Mouse (Mus musculus): ENCODE data around the gene Pde10a. TPM values are rescaled to one million over a fixed set of nuclear protein-coding genes. Genes with fewer than 3 reads are reported as not detected.

Gene Pde10a
- polyA plus RNA-seq, 1 experiment: 2.0 TPM

GRCm38 (mm10) chr17:8836292-8836691 lies 311.1 kb downstream of the Pde10a start:
- TF ChIP-seq CTCF (conservative IDR thresholded peaks at IDR 0.05; ENCODE audit: insufficient read depth, insufficient read length, low read depth, low read length): no peak
- no peak for TF ChIP-seq POLR2A (IDR thresholded peaks at IDR 0.05; ENCODE audit: low read depth, low read length)
- WGBS: 89% methylated on average over 5 of the region's 5 CpGs
- Histone ChIP-seq H3K4me1 (ENCODE audit: control insufficient read depth, insufficient read depth, low read length) (no peaks in the 10 kb centered on the region), H3K4me3 (ENCODE audit: insufficient read depth, low read depth, low read length) (no peak overlapping the region), H3K27ac (ENCODE audit: insufficient read depth, low read depth, low read length) (no peak overlapping the region), H3K36me3 (ENCODE audit: control insufficient read depth, insufficient read depth, low read length) (no peaks in the 10 kb centered on the region), H3K27me3 (replicated peaks; ENCODE audit: control insufficient read depth, insufficient read depth, low read length) (no peaks in the 10 kb centered on the region)
- no peak for DNase-seq

DNA sequence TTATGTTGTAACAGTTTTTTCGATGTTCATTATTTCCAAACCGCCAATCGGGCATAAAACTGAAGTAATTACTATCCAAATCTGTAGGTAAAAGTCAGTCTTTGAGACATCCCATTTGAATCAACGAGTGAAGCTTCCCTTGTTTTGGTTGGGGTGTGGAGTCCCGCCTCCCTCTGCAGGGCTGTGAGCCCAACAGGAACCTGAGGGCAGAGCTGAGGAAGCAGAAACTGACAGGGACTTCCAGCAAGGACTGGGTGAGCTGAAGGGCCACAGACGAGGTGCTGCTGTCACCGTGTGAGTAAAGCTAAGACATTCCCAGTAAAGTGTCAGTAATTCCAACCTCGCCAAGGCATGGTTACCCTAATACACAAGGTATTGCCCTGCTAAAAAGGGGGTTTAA lies 313.1 kb downstream of the Pde10a start:
- no peaks in the 10 kb centered on the region for H3K27me3 ChIP-seq (replicated peaks; ENCODE audit: control insufficient read depth, insufficient read depth, low read length)
- WGBS: 47% methylated on average over 8 of the region's 8 CpGs

DNA sequence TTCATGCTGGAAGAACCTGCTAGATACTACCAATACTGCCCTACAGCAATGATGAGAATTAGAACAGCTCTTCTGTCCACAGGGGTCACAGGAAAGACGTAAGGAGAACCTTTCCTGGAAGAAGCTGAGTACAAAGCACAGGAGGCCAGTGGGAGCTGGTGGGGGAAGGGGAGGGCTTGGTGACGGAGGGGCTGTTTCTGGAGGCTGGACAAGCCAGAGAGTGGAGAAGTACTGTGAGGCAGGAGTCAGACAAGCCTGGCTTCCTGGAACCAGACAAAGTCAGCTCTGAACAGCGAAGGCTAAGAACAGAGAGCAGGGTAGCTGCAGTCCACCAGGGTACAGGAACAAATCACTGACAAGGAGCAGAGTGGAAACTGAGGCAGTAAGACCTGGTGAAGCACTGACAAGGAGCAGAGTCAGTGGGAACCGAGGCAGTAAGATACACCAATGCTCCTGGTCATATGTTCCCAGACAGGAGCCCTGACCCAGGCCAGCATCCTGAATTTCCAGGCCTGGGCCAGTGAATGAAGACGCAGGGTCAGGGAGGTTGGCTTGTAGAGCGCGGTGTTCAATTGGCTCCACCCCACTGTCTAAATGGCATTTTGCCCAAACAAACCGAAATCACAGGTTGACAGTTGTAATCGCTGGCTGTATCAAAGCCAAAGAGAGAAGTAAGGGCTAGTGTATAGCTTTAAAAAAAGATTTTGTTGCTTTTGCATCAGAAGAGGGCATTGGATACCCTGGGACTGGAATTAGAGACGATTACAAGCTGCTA lies 314.3 kb downstream of the Pde10a start:
- DNase-seq: peak; percentile 40
- Histone ChIP-seq H3K27me3 (replicated peaks; ENCODE audit: control insufficient read depth, insufficient read depth, low read length) (no peaks in the 10 kb centered on the region), H3K36me3 (ENCODE audit: control insufficient read depth, insufficient read depth, low read length) (no peaks in the 10 kb centered on the region), H3K27ac (ENCODE audit: insufficient read depth, low read depth, low read length) (no peak overlapping the region), H3K4me3 (ENCODE audit: insufficient read depth, low read depth, low read length) (no peak overlapping the region), H3K4me1 (ENCODE audit: control insufficient read depth, insufficient read depth, low read length) (no peaks in the 10 kb centered on the region)
- TF ChIP-seq CTCF (conservative IDR thresholded peaks at IDR 0.05; ENCODE audit: insufficient read depth, insufficient read length, low read depth, low read length): no peak
- WGBS: 55% methylated on average over 10 of the region's 10 CpGs

More for the DNA sequence above, 313.1 kb downstream of the Pde10a start:
- no peaks in the 10 kb centered on the region for H3K4me1 ChIP-seq (ENCODE audit: control insufficient read depth, insufficient read depth, low read length)
- peak; percentile 48 for DNase-seq
- no peak overlapping the region for H3K27ac ChIP-seq (ENCODE audit: insufficient read depth, low read depth, low read length)
- H3K4me3 ChIP-seq (ENCODE audit: insufficient read depth, low read depth, low read length): no peak overlapping the region
- no peak for TF ChIP-seq CTCF (conservative IDR thresholded peaks at IDR 0.05; ENCODE audit: insufficient read depth, insufficient read length, low read depth, low read length)
- TF ChIP-seq POLR2A (IDR thresholded peaks at IDR 0.05; ENCODE audit: low read depth, low read length): no peak
- H3K36me3 ChIP-seq (ENCODE audit: control insufficient read depth, insufficient read depth, low read length): no peaks in the 10 kb centered on the region

DNA sequence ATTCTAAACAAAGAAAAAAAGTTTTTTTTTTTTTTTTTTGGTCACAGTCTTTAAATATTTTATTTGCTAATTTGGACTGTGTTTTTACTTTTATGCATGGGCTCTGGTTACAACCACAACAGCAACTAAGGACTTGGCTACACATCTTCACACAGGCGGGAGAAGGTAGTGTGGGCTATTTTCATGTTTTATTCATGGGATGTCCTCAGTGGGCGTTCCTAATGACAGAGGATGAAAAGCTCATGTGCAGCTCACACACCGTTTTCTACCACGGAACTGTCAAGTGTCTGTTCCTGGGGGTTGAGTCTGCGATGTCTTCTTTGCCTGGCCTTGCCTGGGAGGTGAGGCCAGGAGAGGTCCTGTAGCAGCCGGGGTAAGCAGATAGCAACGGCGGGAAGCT lies 315.9 kb downstream of the Pde10a start:
- TF ChIP-seq POLR2A (IDR thresholded peaks at IDR 0.05; ENCODE audit: low read depth, low read length) (no peak), CTCF (conservative IDR thresholded peaks at IDR 0.05; ENCODE audit: insufficient read depth, insufficient read length, low read depth, low read length) (no peak)
- Histone ChIP-seq H3K27me3 (replicated peaks; ENCODE audit: control insufficient read depth, insufficient read depth, low read length) (no peaks in the 10 kb centered on the region), H3K4me3 (ENCODE audit: insufficient read depth, low read depth, low read length) (no peak overlapping the region), H3K27ac (ENCODE audit: insufficient read depth, low read depth, low read length) (no peak overlapping the region), H3K4me1 (ENCODE audit: control insufficient read depth, insufficient read depth, low read length) (no peaks in the 10 kb centered on the region), H3K36me3 (ENCODE audit: control insufficient read depth, insufficient read depth, low read length) (no peaks in the 10 kb centered on the region)
- WGBS: 82% methylated on average over 8 of the region's 8 CpGs
- DNase-seq: no peak

DNA sequence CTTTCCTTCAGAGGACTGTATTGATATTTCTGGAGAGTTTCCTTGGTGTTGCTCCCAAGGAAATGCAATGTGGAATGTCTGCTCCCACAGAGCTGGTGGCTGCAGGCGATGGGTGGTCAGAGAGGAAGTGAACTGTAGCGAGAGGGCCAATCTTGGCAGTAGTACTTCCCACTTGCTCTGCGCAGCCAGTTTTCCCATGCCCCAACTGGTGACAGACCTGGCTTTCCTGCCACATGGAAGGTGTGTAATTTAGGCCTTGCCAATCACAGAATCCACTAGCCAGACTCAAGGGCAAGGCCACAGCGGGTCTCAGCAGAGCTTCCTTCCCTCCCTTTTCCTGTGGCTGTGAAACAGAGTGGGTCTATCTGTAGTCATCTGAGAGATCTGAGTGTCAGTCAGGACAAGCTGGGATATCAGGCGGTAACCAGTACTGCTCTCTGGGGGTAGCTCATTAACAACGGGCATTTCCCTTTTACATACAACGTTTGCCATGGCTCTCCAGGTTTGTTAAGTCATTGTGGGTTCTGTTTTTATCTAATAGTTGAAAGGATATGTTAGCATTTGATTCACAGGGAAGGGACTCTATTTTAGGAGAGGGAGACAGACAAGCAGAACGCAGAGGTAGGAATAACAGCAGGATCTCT lies 316.8 kb downstream of the Pde10a start:
- Histone ChIP-seq H3K4me1 (ENCODE audit: control insufficient read depth, insufficient read depth, low read length) (no peaks in the 10 kb centered on the region), H3K27ac (ENCODE audit: insufficient read depth, low read depth, low read length) (peak overlapping the region; percentile 21; the same call in 1 of the 2 replicates), H3K36me3 (ENCODE audit: control insufficient read depth, insufficient read depth, low read length) (no peaks in the 10 kb centered on the region), H3K27me3 (replicated peaks; ENCODE audit: control insufficient read depth, insufficient read depth, low read length) (no peaks in the 10 kb centered on the region), H3K4me3 (ENCODE audit: insufficient read depth, low read depth, low read length) (no peak overlapping the region)
- WGBS: 44% methylated on average over 8 of the region's 8 CpGs
- peak; percentile 19 for DNase-seq
- TF ChIP-seq CTCF (conservative IDR thresholded peaks at IDR 0.05; ENCODE audit: insufficient read depth, insufficient read length, low read depth, low read length) (no peak), POLR2A (IDR thresholded peaks at IDR 0.05; ENCODE audit: low read depth, low read length) (no peak)

- no peak for TF ChIP-seq POLR2A (IDR thresholded peaks at IDR 0.05; ENCODE audit: low read depth, low read length)
- no peak for TF ChIP-seq CTCF (conservative IDR thresholded peaks at IDR 0.05; ENCODE audit: insufficient read depth, insufficient read length, low read depth, low read length)
- H3K4me3 ChIP-seq (ENCODE audit: insufficient read depth, low read depth, low read length): no peak overlapping the region
- no peaks in the 10 kb centered on the region for H3K36me3 ChIP-seq (ENCODE audit: control insufficient read depth, insufficient read depth, low read length)
- 57% methylated on average over 4 of the region's 4 CpGs for WGBS
- no peak overlapping the region for H3K27ac ChIP-seq (ENCODE audit: insufficient read depth, low read depth, low read length)
- no peak for DNase-seq
- H3K27me3 ChIP-seq (replicated peaks; ENCODE audit: control insufficient read depth, insufficient read depth, low read length): no peaks in the 10 kb centered on the region
- H3K4me1 ChIP-seq (ENCODE audit: control insufficient read depth, insufficient read depth, low read length): no peaks in the 10 kb centered on the region
These were observed 317.5 kb downstream of the Pde10a start for GRCm38 (mm10) chr17:8842662-8843061.

GRCm38 (mm10) chr17:8843941-8844340 lies 318.8 kb downstream of the Pde10a start:
- DNase-seq: peak; percentile 32

More at GRCm38 (mm10) chr17:8843941-8844340, 318.8 kb downstream of the Pde10a start:
- H3K27ac ChIP-seq (ENCODE audit: insufficient read depth, low read depth, low read length): no peak overlapping the region; the same call in 1 of the 2 replicates
- no peak overlapping the region for H3K4me3 ChIP-seq (ENCODE audit: insufficient read depth, low read depth, low read length)
- H3K27me3 ChIP-seq (replicated peaks; ENCODE audit: control insufficient read depth, insufficient read depth, low read length): no peaks in the 10 kb centered on the region
- WGBS: 48% methylated on average over 7 of the region's 7 CpGs
- H3K4me1 ChIP-seq (ENCODE audit: control insufficient read depth, insufficient read depth, low read length): no peaks in the 10 kb centered on the region
- no peaks in the 10 kb centered on the region for H3K36me3 ChIP-seq (ENCODE audit: control insufficient read depth, insufficient read depth, low read length)
- TF ChIP-seq POLR2A (IDR thresholded peaks at IDR 0.05; ENCODE audit: low read depth, low read length) (no peak), CTCF (conservative IDR thresholded peaks at IDR 0.05; ENCODE audit: insufficient read depth, insufficient read length, low read depth, low read length) (no peak)
